Mouse (Mus musculus): ENCODE data around the gene Zfp207. TPM values are rescaled to one million over a fixed set of nuclear protein-coding genes. Genes with fewer than 3 reads are reported as not detected.
"Not testable (repeated sequence)": the region's sequence is repeated elsewhere in the genome, so short reads cannot be mapped to it uniquely, and the experiment has no call there.

The Zfp207 gene
- 115 and 131 TPM in 2 replicates for polyA plus RNA-seq (2012; rRNA removed)

GRCm38 (mm10) chr11:80383019-80383625 lies at the start of gene Zfp207:
TSS of gene Zfp207 (plus strand) at chr11:80383279.
- DNase-seq (ENCODE audit: low read depth), result peak; percentile 54

- DNase-seq (ENCODE audit: low read depth), result no peak
These were observed 47.3 kb upstream of the Zfp207 start for GRCm38 (mm10) chr11:80335609-80336350.

GRCm38 (mm10) chr11:80336351-80336730 lies 46.7 kb upstream of the Zfp207 start:
- no peak for DNase-seq (ENCODE audit: low read depth)

GRCm38 (mm10) chr11:80342482-80342881 lies 40.6 kb upstream of the Zfp207 start:
- DNase-seq (ENCODE audit: low read depth), result no peak

GRCm38 (mm10) chr11:80351832-80352430 lies 31.1 kb upstream of the Zfp207 start:
- no peak for DNase-seq (ENCODE audit: low read depth)

- DNase-seq (ENCODE audit: low read depth), result no peak
These were observed 28.2 kb upstream of the Zfp207 start for GRCm38 (mm10) chr11:80354832-80355231.

- no peak for DNase-seq (ENCODE audit: low read depth)
These were observed 14.1 kb upstream of the Zfp207 start for GRCm38 (mm10) chr11:80368949-80369348.

GRCm38 (mm10) chr11:80376651-80377050 lies 6.4 kb upstream of the Zfp207 start:
- DNase-seq (ENCODE audit: low read depth), result no peak

GRCm38 (mm10) chr11:80377712-80378451 lies 5.2 kb upstream of the Zfp207 start, which contains the start of gene 5730455P16Rik:
TSS of gene 5730455P16Rik (minus strand) at chr11:80378034.
- no peak for DNase-seq (ENCODE audit: low read depth)

- not testable (repeated sequence) for DNase-seq (ENCODE audit: low read depth)
These were observed 4.5 kb upstream of the Zfp207 start for GRCm38 (mm10) chr11:80378452-80379068.

GRCm38 (mm10) chr11:80379184-80379583 lies 3.9 kb upstream of the Zfp207 start:
- DNase-seq (ENCODE audit: low read depth), result not testable (repeated sequence)

- DNase-seq (ENCODE audit: low read depth), result no peak
These were observed 457 bp upstream of the Zfp207 start for GRCm38 (mm10) chr11:80382626-80383018.

GRCm38 (mm10) chr11:80383626-80384046 lies 557 bp downstream of the Zfp207 start:
- DNase-seq (ENCODE audit: low read depth), result no peak

GRCm38 (mm10) chr11:80384461-80384860 lies 1.4 kb downstream of the Zfp207 start:
- DNase-seq (ENCODE audit: low read depth), result no peak

GRCm38 (mm10) chr11:80385055-80385454 lies 2.0 kb downstream of the Zfp207 start:
- DNase-seq (ENCODE audit: low read depth), result no peak

- DNase-seq (ENCODE audit: low read depth), result no peak
These were observed 3.7 kb downstream of the Zfp207 start for GRCm38 (mm10) chr11:80386790-80387189.

GRCm38 (mm10) chr11:80389885-80390284 lies 6.8 kb downstream of the Zfp207 start:
- no peak for DNase-seq (ENCODE audit: low read depth)

- no peak for DNase-seq (ENCODE audit: low read depth)
These were observed 8.5 kb downstream of the Zfp207 start for GRCm38 (mm10) chr11:80391407-80392120.

GRCm38 (mm10) chr11:80395930-80396329 lies 12.9 kb downstream of the Zfp207 start:
- no peak for DNase-seq (ENCODE audit: low read depth)

GRCm38 (mm10) chr11:80396617-80397016 lies 13.5 kb downstream of the Zfp207 start:
- DNase-seq (ENCODE audit: low read depth), result no peak

GRCm38 (mm10) chr11:80407878-80408277 lies 24.8 kb downstream of the Zfp207 start:
- DNase-seq (ENCODE audit: low read depth), result not testable (repeated sequence)
